Mouse (Mus musculus) midbrain, embryonic 10.5 days (tissue): ENCODE data around the gene Pex13. TPM values are rescaled to one million over a fixed set of nuclear protein-coding genes. Genes with fewer than 3 reads are reported as not detected.

ENCODE experiments used
- DNase-seq: peaks from one replicate; pipeline ENCODE4 v3.0.0-alpha.2; 2017; ENCODE audit warnings: low spot score
- H3K27ac ChIP-seq: fragments of 300-500 bp; sonication (generic); replicated peaks from 2 replicates; pipeline ENCODE4 v1.5.1; 2016; ENCODE audit warnings: mild to moderate bottlenecking
- H3K27me3 ChIP-seq: fragments of 300-500 bp; sonication (generic); 2 replicates; pipeline ENCODE4 v1.6.1; 2016; ENCODE audit warnings: low read depth, mild to moderate bottlenecking; ENCODE audit not compliant: poor library complexity, severe bottlenecking
- H3K36me3 ChIP-seq: fragments of 300-500 bp; sonication (generic); 2 replicates; pipeline ENCODE4 v1.6.1; 2016; ENCODE audit warnings: mild to moderate bottlenecking, moderate library complexity
- H3K4me1 ChIP-seq: fragments of 300-500 bp; sonication (generic); 2 replicates; pipeline ENCODE4 v1.6.1; 2016
- H3K4me3 ChIP-seq: fragments of 300-500 bp; sonication (generic); 2 replicates; pipeline ENCODE4 v1.5.1; 2016; ENCODE audit warnings: mild to moderate bottlenecking, moderate library complexity
- H3K9me3 ChIP-seq: fragments of 300-500 bp; sonication (generic); replicated peaks from 2 replicates; pipeline ENCODE4 v1.6.1; 2016; ENCODE audit warnings: mild to moderate bottlenecking
- WGBS: fragments of 180-500 bp; shearing (Covaris S2); methylation state at CpG from one replicate; pipeline ENCODE4 v1.1.7; 2016; 5-methylcytosine and 5-hydroxymethylcytosine counted together
- polyA plus RNA-seq: library from polyadenylated mRNA; unstranded; fragments of >200 nt; fragmentation: Nextera tagmentation; extraction: Ambion mirVana; gene quantifications from 2 replicates; pipeline ENCODE4 v1.2.1, GENCODE M21; 2016

Pex13 gene
- 36.0 and 37.0 TPM in 2 replicates for polyA plus RNA-seq

- H3K36me3 ChIP-seq: no peaks in the 10 kb centered on the region
- H3K27ac ChIP-seq: peak within 1 kb of the TSS; percentile 95
- H3K9me3 ChIP-seq: no peaks in the 10 kb centered on the region
- peak; percentile 99 for DNase-seq
- H3K4me1 ChIP-seq: peaks cover 32% of the 10 kb centered on the region
- H3K27me3 ChIP-seq: no peaks in the 10 kb centered on the region
- WGBS: under 1% methylated on average over 49 of the region's 49 CpGs
- H3K4me3 ChIP-seq: peak within 1 kb of the TSS; percentile 78
Measured at GRCm38 (mm10) chr11:23665798-23666501, at the start of gene Pex13. Gene Pex13 (minus strand): TSS chr11:23665959.

GRCm38 (mm10) chr11:23712299-23712698 lies 46.5 kb upstream of the Pex13 start:
- H3K36me3 ChIP-seq: peaks cover 96% of the 10 kb centered on the region

GRCm38 (mm10) chr11:23704604-23705294 lies 39.0 kb upstream of the Pex13 start:
- no peak overlapping the region for H3K27ac ChIP-seq
- H3K27me3 ChIP-seq: no peaks in the 10 kb centered on the region
- peaks cover 60% of the 10 kb centered on the region for H3K36me3 ChIP-seq
- H3K9me3 ChIP-seq: no peaks in the 10 kb centered on the region
- 90% methylated on average over 7 of the region's 7 CpGs for WGBS
- no peak overlapping the region for H3K4me3 ChIP-seq
- no peak for DNase-seq
- H3K4me1 ChIP-seq: peaks cover 4% of the 10 kb centered on the region; the same call in 1 of the 2 replicates

More at GRCm38 (mm10) chr11:23712299-23712698, 46.5 kb upstream of the Pex13 start:
- Histone ChIP-seq H3K9me3 (no peaks in the 10 kb centered on the region), H3K27ac (no peak overlapping the region), H3K4me1 (no peaks in the 10 kb centered on the region), H3K27me3 (no peaks in the 10 kb centered on the region), H3K4me3 (no peak overlapping the region)
- WGBS: 93% methylated on average over 3 of the region's 3 CpGs
- DNase-seq: no peak

GRCm38 (mm10) chr11:23701831-23702230 lies 36.1 kb upstream of the Pex13 start:
- Histone ChIP-seq H3K4me3 (no peak overlapping the region), H3K27me3 (no peaks in the 10 kb centered on the region), H3K4me1 (peaks cover 4% of the 10 kb centered on the region; the same call in 1 of the 2 replicates), H3K27ac (no peak overlapping the region), H3K9me3 (no peaks in the 10 kb centered on the region), H3K36me3 (peaks cover 34% of the 10 kb centered on the region)
- DNase-seq: no peak
- WGBS: 92% methylated on average over 3 of the region's 3 CpGs

- no peak for DNase-seq
- H3K27ac ChIP-seq: no peak overlapping the region
- H3K4me3 ChIP-seq: no peak overlapping the region
- peaks cover 31% of the 10 kb centered on the region for H3K36me3 ChIP-seq
- H3K4me1 ChIP-seq: peaks cover 4% of the 10 kb centered on the region; the same call in 1 of the 2 replicates
- no peaks in the 10 kb centered on the region for H3K9me3 ChIP-seq
- WGBS: 84% methylated on average over 3 of the region's 3 CpGs
- H3K27me3 ChIP-seq: no peaks in the 10 kb centered on the region
Measured at GRCm38 (mm10) chr11:23699414-23700095, 33.8 kb upstream of the Pex13 start.

GRCm38 (mm10) chr11:23698526-23698925 lies 32.8 kb upstream of the Pex13 start:
- H3K4me3 ChIP-seq: no peak overlapping the region
- WGBS: 71% methylated on average over 2 of the region's 2 CpGs
- H3K9me3 ChIP-seq: no peaks in the 10 kb centered on the region
- peaks cover 4% of the 10 kb centered on the region; the same call in 1 of the 2 replicates for H3K4me1 ChIP-seq
- DNase-seq: no peak
- H3K27me3 ChIP-seq: no peaks in the 10 kb centered on the region
- no peak overlapping the region for H3K27ac ChIP-seq
- peaks cover 26% of the 10 kb centered on the region for H3K36me3 ChIP-seq

GRCm38 (mm10) chr11:23695847-23696246 lies 30.1 kb upstream of the Pex13 start:
- H3K36me3 ChIP-seq: peaks cover 20% of the 10 kb centered on the region
- no peaks in the 10 kb centered on the region for H3K9me3 ChIP-seq
- no peak overlapping the region for H3K4me3 ChIP-seq
- no peak overlapping the region for H3K27ac ChIP-seq
- H3K4me1 ChIP-seq: peaks cover 4% of the 10 kb centered on the region; the same call in 1 of the 2 replicates
- H3K27me3 ChIP-seq: no peaks in the 10 kb centered on the region
- DNase-seq: no peak

GRCm38 (mm10) chr11:23693286-23693685 lies 27.5 kb upstream of the Pex13 start:
- Histone ChIP-seq H3K9me3 (no peaks in the 10 kb centered on the region), H3K4me1 (no peaks in the 10 kb centered on the region), H3K4me3 (no peak overlapping the region), H3K36me3 (peaks cover 22% of the 10 kb centered on the region), H3K27me3 (no peaks in the 10 kb centered on the region), H3K27ac (no peak overlapping the region)
- DNase-seq: no peak
- WGBS: 95% methylated on average over 2 of the region's 2 CpGs

- DNase-seq: no peak
- 86% methylated on average over 1 of the region's 1 CpGs for WGBS
- Histone ChIP-seq H3K4me1 (no peaks in the 10 kb centered on the region), H3K9me3 (no peaks in the 10 kb centered on the region), H3K36me3 (peaks cover 20% of the 10 kb centered on the region), H3K27me3 (no peaks in the 10 kb centered on the region), H3K27ac (no peak overlapping the region), H3K4me3 (no peak overlapping the region)
Measured at GRCm38 (mm10) chr11:23688060-23688459, 22.3 kb upstream of the Pex13 start.

- Histone ChIP-seq H3K36me3 (peaks cover 30% of the 10 kb centered on the region), H3K27ac (no peak overlapping the region), H3K27me3 (no peaks in the 10 kb centered on the region), H3K4me3 (no peak overlapping the region), H3K4me1 (no peaks in the 10 kb centered on the region), H3K9me3 (no peaks in the 10 kb centered on the region)
- DNase-seq: no peak
- WGBS: 87% methylated on average over 5 of the region's 5 CpGs
Measured at GRCm38 (mm10) chr11:23686671-23687070, 20.9 kb upstream of the Pex13 start.

GRCm38 (mm10) chr11:23682561-23682960 lies 16.8 kb upstream of the Pex13 start:
- H3K9me3 ChIP-seq: no peaks in the 10 kb centered on the region
- DNase-seq: no peak
- WGBS: 94% methylated on average over 5 of the region's 5 CpGs
- H3K27ac ChIP-seq: no peak overlapping the region
- H3K36me3 ChIP-seq: peaks cover 43% of the 10 kb centered on the region
- no peaks in the 10 kb centered on the region for H3K27me3 ChIP-seq
- H3K4me1 ChIP-seq: no peaks in the 10 kb centered on the region
- no peak overlapping the region for H3K4me3 ChIP-seq

- no peaks in the 10 kb centered on the region for H3K27me3 ChIP-seq
- no peaks in the 10 kb centered on the region for H3K4me1 ChIP-seq
- no peaks in the 10 kb centered on the region for H3K9me3 ChIP-seq
- peaks cover 60% of the 10 kb centered on the region for H3K36me3 ChIP-seq
- 90% methylated on average over 6 of the region's 6 CpGs for WGBS
- no peak overlapping the region for H3K4me3 ChIP-seq
- DNase-seq: no peak
- H3K27ac ChIP-seq: no peak overlapping the region
Measured at GRCm38 (mm10) chr11:23680435-23680950, 14.7 kb upstream of the Pex13 start.
